Mouse (Mus musculus): Measurements from ENCODE around the gene Rnpep. TPM values are rescaled to one million over a fixed set of nuclear protein-coding genes. Genes with fewer than 3 reads are reported as not detected.

Rnpep gene
- polyA plus RNA-seq, 1 experiment from 2014 or later: 96.6 TPM

GRCm38 (mm10) chr1:135224981-135225604 is 58.8 kb downstream of the Rnpep start:
- 0 out of 2 replicates have a peak, but pooled peaks cover 3% of the 10 kb centered on the region for H3K4me1 ChIP-seq (ENCODE audit: insufficient read depth)
- no peaks in the 10 kb centered on the region for H3K9me3 ChIP-seq (ENCODE audit: low read depth, low read length)
- H3K27me3 ChIP-seq (ENCODE audit: insufficient read depth, low read length): no peaks in the 10 kb centered on the region
- H3K36me3 ChIP-seq (ENCODE audit: insufficient read depth): no peaks in the 10 kb centered on the region
- ATAC-seq (ENCODE audit: insufficient read depth) (no peak), DNase-seq (peak; percentile 51)
- WGBS: 19% methylated on average over 6 of the region's 6 CpGs
- TF ChIP-seq CTCF (IDR thresholded peaks at IDR 0.05; ENCODE audit: low read depth): no peak
- H3K27ac ChIP-seq (ENCODE audit: low read depth): no peak overlapping the region
- no peak overlapping the region for H3K4me3 ChIP-seq (ENCODE audit: low read depth, low read length)
- no peak overlapping the region for H3K9ac ChIP-seq
- no peak overlapping the region for H3K4me2 ChIP-seq

GRCm38 (mm10) chr1:135224147-135224546 is 59.7 kb downstream of the Rnpep start:
- Histone ChIP-seq H3K9ac (no peak overlapping the region), H3K27me3 (ENCODE audit: insufficient read depth, low read length) (no peaks in the 10 kb centered on the region), H3K27ac (ENCODE audit: low read depth) (no peak overlapping the region), H3K4me1 (ENCODE audit: insufficient read depth) (0 out of 2 replicates have a peak, but pooled peaks cover 3% of the 10 kb centered on the region), H3K4me3 (ENCODE audit: low read depth, low read length) (no peak overlapping the region), H3K4me2 (no peak overlapping the region), H3K36me3 (ENCODE audit: insufficient read depth) (no peaks in the 10 kb centered on the region), H3K9me3 (ENCODE audit: low read depth, low read length) (no peaks in the 10 kb centered on the region)
- ATAC-seq (ENCODE audit: insufficient read depth): no peak
- no peak for DNase-seq
- 68% methylated on average over 3 of the region's 3 CpGs for WGBS
- no peak for TF ChIP-seq CTCF (IDR thresholded peaks at IDR 0.05; ENCODE audit: low read depth)

GRCm38 (mm10) chr1:135217607-135218233 is 66.2 kb downstream of the Rnpep start:
- no peak overlapping the region for H3K9ac ChIP-seq
- 66% methylated on average over 13 of the region's 13 CpGs for WGBS
- DNase-seq (peak; percentile 19), ATAC-seq (ENCODE audit: insufficient read depth) (peak; percentile 58; the same call in 1 of the 2 replicates)
- no peak for TF ChIP-seq CTCF (IDR thresholded peaks at IDR 0.05; ENCODE audit: low read depth)
- peak overlapping the region; percentile 18; the same call in 1 of the 2 replicates for H3K27ac ChIP-seq (ENCODE audit: low read depth)
- no peak overlapping the region for H3K4me3 ChIP-seq (ENCODE audit: low read depth, low read length)
- H3K27me3 ChIP-seq (ENCODE audit: insufficient read depth, low read length): no peaks in the 10 kb centered on the region
- H3K36me3 ChIP-seq (ENCODE audit: insufficient read depth): no peaks in the 10 kb centered on the region
- H3K4me1 ChIP-seq (ENCODE audit: insufficient read depth): no peaks in the 10 kb centered on the region
- H3K9me3 ChIP-seq (ENCODE audit: low read depth, low read length): no peaks in the 10 kb centered on the region
- no peak overlapping the region for H3K4me2 ChIP-seq

- Histone ChIP-seq H3K9me3 (ENCODE audit: low read depth, low read length) (no peaks in the 10 kb centered on the region), H3K27me3 (ENCODE audit: insufficient read depth, low read length) (no peaks in the 10 kb centered on the region), H3K4me3 (ENCODE audit: low read depth, low read length) (no peak overlapping the region), H3K36me3 (ENCODE audit: insufficient read depth) (no peaks in the 10 kb centered on the region), H3K9ac (no peak overlapping the region), H3K27ac (ENCODE audit: low read depth) (no peak overlapping the region), H3K4me1 (ENCODE audit: insufficient read depth) (no peaks in the 10 kb centered on the region), H3K4me2 (no peak overlapping the region)
- WGBS: 84% methylated on average over 9 of the region's 9 CpGs
- no peak for ATAC-seq (ENCODE audit: insufficient read depth)
- no peak for DNase-seq
- TF ChIP-seq CTCF (IDR thresholded peaks at IDR 0.05; ENCODE audit: low read depth): no peak
Measured at GRCm38 (mm10) chr1:135213772-135214640, 69.9 kb downstream of the Rnpep start.

Other genes starting within 250 kb of the Rnpep start
- 11.1 and 12.0 TPM in 2 replicates for gene Lgr6, start 178.8 kb downstream of the Rnpep start, polyA plus RNA-seq (2014; fragmentation: Nextera tagmentation; extraction: Ambion mirVana)
- 2.3 and 2.8 TPM in 2 replicates for gene Ptpn7, start 151.4 kb downstream of the Rnpep start, polyA plus RNA-seq (2014; fragmentation: Nextera tagmentation; extraction: Ambion mirVana)
- 46.3 and 46.7 TPM in 2 replicates for gene Arl8a, start 137.3 kb downstream of the Rnpep start, polyA plus RNA-seq (2014; fragmentation: Nextera tagmentation; extraction: Ambion mirVana)
- not detected in 2 replicates for gene Gpr37l1, start 116.4 kb downstream of the Rnpep start, polyA plus RNA-seq (2014; fragmentation: Nextera tagmentation; extraction: Ambion mirVana)
- gene Elf3, start 25.5 kb downstream of the Rnpep start, polyA plus RNA-seq (2014; fragmentation: Nextera tagmentation; extraction: Ambion mirVana): 12.3 and 13.5 TPM in 2 replicates
- 177 and 189 TPM in 2 replicates for gene Timm17a, start 29.7 kb upstream of the Rnpep start, polyA plus RNA-seq (2014; fragmentation: Nextera tagmentation; extraction: Ambion mirVana)
- gene Lmod1, start 40.7 kb upstream of the Rnpep start, polyA plus RNA-seq (2014; fragmentation: Nextera tagmentation; extraction: Ambion mirVana): 3.1 and 3.8 TPM in 2 replicates
- gene Shisa4, start 91.2 kb upstream of the Rnpep start, polyA plus RNA-seq (2014; fragmentation: Nextera tagmentation; extraction: Ambion mirVana): 26.1 and 31.2 TPM in 2 replicates
- gene Ipo9, start 146.4 kb upstream of the Rnpep start, polyA plus RNA-seq (2014; fragmentation: Nextera tagmentation; extraction: Ambion mirVana): 148 and 158 TPM in 2 replicates